11 mouse cellular contexts compared by ENCODE assay signal in the genomic region with DNA sequence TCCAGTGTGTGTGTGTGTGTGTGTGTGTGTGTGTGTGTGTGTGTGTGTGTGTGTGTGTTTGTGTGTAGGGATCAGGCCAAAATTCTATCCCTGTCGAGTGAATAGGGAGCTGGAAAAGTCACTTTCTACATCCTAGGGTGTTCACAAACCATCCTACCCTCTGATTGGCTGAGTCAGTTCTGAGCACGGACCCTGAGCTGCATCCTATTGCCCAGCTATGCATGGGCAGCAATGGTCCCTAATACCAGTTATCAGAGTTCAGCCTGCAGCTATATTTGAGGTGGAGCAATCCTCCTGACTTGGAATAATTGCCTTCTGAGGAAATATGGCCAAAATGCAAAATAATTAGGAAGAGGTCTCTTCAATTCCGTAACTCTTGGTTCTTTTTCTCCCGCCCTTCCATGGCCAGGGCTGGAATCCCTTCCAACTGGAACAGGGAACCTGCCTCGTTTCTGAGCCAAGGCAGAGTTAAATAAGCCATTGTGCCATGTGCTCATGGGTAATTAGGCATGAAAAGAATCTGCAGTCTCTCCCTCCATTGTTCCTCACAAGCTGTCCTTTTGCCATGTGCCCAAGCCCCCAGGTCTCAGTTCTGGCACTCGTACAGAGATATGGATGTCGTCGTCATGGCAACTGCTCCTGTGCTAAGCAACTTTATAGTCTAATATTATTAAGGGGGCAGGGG.
DNase-seq lines count a peak whose midpoint lies in the region; ATAC-seq and TF ChIP-seq lines count a peak whose summit lies in the region.
"Had no signal": no experiment of that assay in that cellular context is flagged by ENCODE, and none has a peak within 500 bp of the region (broad histone marks: within the 10 kb centered on the region; RNA-seq: fewer than 3 reads in every experiment).

No protein-coding gene starts in this region.

- ATAC-seq in forebrain, embryonic 11.5 days (replicated peaks; ENCODE audit: low FRiP score): peak; percentile 58
- ATAC-seq in limb, embryonic 14.5 days (ENCODE audit: low FRiP score, low read depth): peak; percentile 26; the same call in 1 of the 2 replicates
- ATAC-seq: intestine, embryonic 16.5 days had no signal

- H3K9me3 ChIP-seq in forebrain, embryonic 11.5 days (ENCODE audit: control insufficient read depth, low read length): no peaks in the 10 kb centered on the region
- H3K9me3 ChIP-seq in limb, embryonic 14.5 days (ENCODE audit: control insufficient read depth, low read length): no peaks in the 10 kb centered on the region

- peaks cover 6% of the 10 kb centered on the region; the same call in 1 of the 2 replicates for H3K4me1 ChIP-seq in forebrain, embryonic 11.5 days (replicated peaks; ENCODE audit: control insufficient read depth, insufficient read depth, low read length)
- peaks cover 5% of the 10 kb centered on the region; the same call in 1 of the 2 replicates for H3K4me1 ChIP-seq in limb, embryonic 14.5 days (ENCODE audit: control insufficient read depth, insufficient read depth, low read length)

- no peak overlapping the region for H3K4me2 ChIP-seq in forebrain, embryonic 11.5 days (ENCODE audit: low read depth, low read length, severe bottlenecking)
- no peak overlapping the region for H3K4me2 ChIP-seq in limb, embryonic 14.5 days (replicated peaks; ENCODE audit: low read depth, low read length, severe bottlenecking)

- H3K27me3 ChIP-seq in forebrain, embryonic 11.5 days (ENCODE audit: control insufficient read depth, insufficient read depth, low read length): no peaks in the 10 kb centered on the region
- no peaks in the 10 kb centered on the region for H3K27me3 ChIP-seq in limb, embryonic 14.5 days (ENCODE audit: control insufficient read depth, insufficient read depth, low read length)

- no peak overlapping the region for H3K27ac ChIP-seq in forebrain, embryonic 11.5 days (ENCODE audit: low read depth, low read length)
- no peak overlapping the region for H3K27ac ChIP-seq in limb, embryonic 14.5 days (replicated peaks; ENCODE audit: low read depth, low read length)
- H3K27ac ChIP-seq: heart, adult 2 months had no signal

- DNase-seq in layer of hippocampus, postnatal 14 days (ENCODE audit: low spot score in 2 of 2): peak; percentile 24 to 68
- DNase-seq in layer of hippocampus, postnatal 25 days (ENCODE audit: extremely low spot score in 1 of 2, low spot score in 1 of 2): no peak
- DNase-seq in forebrain, embryonic 11.5 days (ENCODE audit: low spot score): peak; percentile 52
- DNase-seq in limb, embryonic 14.5 days (ENCODE audit: low spot score): peak; percentile 6
- DNase-seq in retina, postnatal 1 day: peak; percentile 95
- DNase-seq in adrenal gland, adult (ENCODE audit: inconsistent age in 2 of 2, low spot score in 1 of 2): no peak
- DNase-seq in liver: no peak
- DNase-seq in kidney, postnatal 14 days: no peak
- DNase-seq: adrenal gland, adult 8-10 months; heart, adult 2 months had no signal

- no peaks in the 10 kb centered on the region for H3K36me3 ChIP-seq in forebrain, embryonic 11.5 days (ENCODE audit: control insufficient read depth, insufficient read depth, low read length)
- no peaks in the 10 kb centered on the region for H3K36me3 ChIP-seq in limb, embryonic 14.5 days (ENCODE audit: control insufficient read depth, insufficient read depth, low read length)

- H3K9ac ChIP-seq in forebrain, embryonic 11.5 days (ENCODE audit: low read length): no peak overlapping the region
- H3K9ac ChIP-seq in limb, embryonic 14.5 days (ENCODE audit: low read depth, low read length, severe bottlenecking): no peak overlapping the region

- 28% methylated on average over 8 of the region's 8 CpGs for WGBS in forebrain, embryonic 11.5 days
- 64% methylated on average over 8 of the region's 8 CpGs for WGBS in limb, embryonic 14.5 days

- no peak for TF ChIP-seq POLR2A in limb, embryonic 14.5 days (IDR thresholded peaks at IDR 0.05; ENCODE audit: borderline replicate concordance, extremely low read depth, insufficient read depth, insufficient read length)

- no peak overlapping the region for H3K4me3 ChIP-seq in forebrain, embryonic 11.5 days (ENCODE audit: low read depth, low read length)
- H3K4me3 ChIP-seq in limb, embryonic 14.5 days (replicated peaks; ENCODE audit: low read length): no peak overlapping the region
- H3K4me3 ChIP-seq: heart, adult 2 months had no signal

Comparison
In these comparisons a context has a peak if more than half of its experiments do, and no peak if none do; other contexts are left out.
1. DNase-seq: peak in layer of hippocampus, postnatal 14 days (2 of 2), forebrain, embryonic 11.5 days (single experiment), limb, embryonic 14.5 days (single experiment) and retina, postnatal 1 day (single experiment); none in layer of hippocampus, postnatal 25 days (0 of 2), adrenal gland, adult (0 of 2), liver (single experiment) and kidney, postnatal 14 days (single experiment).